Mouse (Mus musculus) hindlimb bud, embryonic 11.5 days (tissue): ENCODE data around the gene Slc1a4.

ENCODE experiments used
- DNase-seq: peaks from one replicate; pipeline ENCODE4 v3.0.0-alpha.2; 2012; ENCODE audit warnings: low read depth, low spot score; ENCODE audit errors: extremely low spot score

The Slc1a4 gene

GRCm38 (mm10) chr11:20253088-20253487 lies 79.4 kb downstream of the Slc1a4 start:
- DNase-seq, result no peak
